Mouse (Mus musculus) heart, embryonic 12.5 days (tissue): ENCODE results near the gene Popdc2. TPM values are rescaled to one million over a fixed set of nuclear protein-coding genes. Genes with fewer than 3 reads are reported as not detected.
A peak's percentile ranks its signal among the peaks of the same experiment; 100 is the strongest.

Experiments used
- ATAC-seq: fragments of 200-750 bp; cut with Nextera tagmentation; 2 replicates; pipeline ENCODE4 v1.8.0; 2017; ENCODE audit warnings: moderate TSS enrichment, moderate library complexity; ENCODE audit not compliant: insufficient number of reproducible peaks, low FRiP score
- H3K27ac ChIP-seq: fragments of 300-500 bp; sonication (generic); 2 replicates; pipeline ENCODE4 v1.5.1; 2016; ENCODE audit warnings: mild to moderate bottlenecking, moderate library complexity; ENCODE audit not compliant: poor library complexity, severe bottlenecking
- H3K27me3 ChIP-seq: fragments of 300-500 bp; sonication (generic); replicated peaks from 2 replicates; pipeline ENCODE4 v1.6.1; 2016; ENCODE audit warnings: mild to moderate bottlenecking, moderate library complexity
- H3K36me3 ChIP-seq: fragments of 300-500 bp; sonication (generic); 2 replicates; pipeline ENCODE4 v1.6.1; 2016; ENCODE audit warnings: mild to moderate bottlenecking, moderate library complexity
- H3K4me1 ChIP-seq: fragments of 300-500 bp; sonication (generic); replicated peaks from 2 replicates; pipeline ENCODE4 v1.6.1; 2016; ENCODE audit warnings: mild to moderate bottlenecking
- H3K4me2 ChIP-seq: fragments of 300-500 bp; sonication (generic); 2 replicates; pipeline ENCODE4 v1.6.1; 2016; ENCODE audit warnings: mild to moderate bottlenecking, moderate library complexity
- H3K4me3 ChIP-seq: fragments of 300-500 bp; sonication (generic); 2 replicates; pipeline ENCODE4 v1.5.1; 2016; ENCODE audit warnings: mild to moderate bottlenecking
- H3K9ac ChIP-seq: fragments of 300-500 bp; sonication (generic); 2 replicates; pipeline ENCODE4 v1.6.1; 2016; ENCODE audit warnings: mild to moderate bottlenecking, moderate library complexity
- H3K9me3 ChIP-seq: fragments of 300-500 bp; sonication (generic); replicated peaks from 2 replicates; pipeline ENCODE4 v1.6.1; 2016; ENCODE audit warnings: mild to moderate bottlenecking, moderate library complexity
- whole genome bisulfite sequencing: fragments of 180-500 bp; shearing (Covaris S2); methylation state at CpG from one replicate; pipeline ENCODE4 v1.1.7; 2016; 5-methylcytosine and 5-hydroxymethylcytosine counted together
- polyA plus RNA-seq: library from polyadenylated mRNA; unstranded; fragments of >200 nt; fragmentation: Nextera tagmentation; extraction: Ambion mirVana; gene quantifications from 2 replicates; pipeline ENCODE4 v1.2.1, GENCODE M21; 2016

The Popdc2 gene
- polyA plus RNA-seq, 1 experiment from 2014 or later, result 308 TPM

GRCm38 (mm10) chr16:38376163-38376840 is 14.3 kb downstream of the Popdc2 start:
- 0 out of 2 replicates have a peak overlapping the region, but pooled peaks have one; percentile 30 for H3K27ac ChIP-seq
- no peak overlapping the region; the same call in none of the 2 replicates for H3K4me3 ChIP-seq
- H3K36me3 ChIP-seq, result peaks cover 73% of the 10 kb centered on the region
- no peaks in the 10 kb centered on the region for H3K27me3 ChIP-seq
- no peaks in the 10 kb centered on the region for H3K9me3 ChIP-seq
- 49% methylated on average over 17 of the region's 17 CpGs for WGBS
- peak overlapping the region; percentile 61; the same call in 1 of the 2 replicates for H3K9ac ChIP-seq
- peaks cover 53% of the 10 kb centered on the region for H3K4me1 ChIP-seq
- peak; percentile 43; the same call in 1 of the 2 replicates for ATAC-seq
- peak overlapping the region; percentile 48 for H3K4me2 ChIP-seq

DNA sequence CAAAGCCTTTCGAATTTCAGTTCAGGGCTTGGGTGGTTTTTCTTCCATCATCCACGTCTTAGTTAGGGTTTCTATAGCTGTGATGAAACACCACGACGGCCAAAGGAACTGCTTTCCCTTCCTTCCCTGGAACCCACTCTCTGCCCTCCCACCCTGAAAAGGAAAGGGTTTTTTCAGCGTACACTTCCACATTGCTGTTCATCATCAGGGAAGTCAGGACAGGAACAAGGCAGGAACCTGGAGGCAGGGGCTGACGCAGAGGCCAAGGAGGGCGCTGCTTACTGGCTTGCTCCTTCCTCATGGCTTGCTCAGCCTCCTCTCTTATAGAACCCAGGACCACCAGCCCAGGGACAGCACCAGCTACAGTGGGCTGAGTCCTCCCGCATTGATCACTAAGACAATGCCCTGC is 14.8 kb downstream of the Popdc2 start:
- Histone ChIP-seq H3K4me3 (no peak overlapping the region; the same call in 1 of the 2 replicates), H3K27ac (0 out of 2 replicates have a peak overlapping the region, but pooled peaks have one; percentile 30), H3K27me3 (no peaks in the 10 kb centered on the region), H3K36me3 (peaks cover 69% of the 10 kb centered on the region), H3K9me3 (no peaks in the 10 kb centered on the region), H3K9ac (0 out of 2 replicates have a peak overlapping the region, but pooled peaks have one; percentile 61), H3K4me1 (peaks cover 47% of the 10 kb centered on the region), H3K4me2 (peak overlapping the region; percentile 48)
- WGBS, result 58% methylated on average over 8 of the region's 8 CpGs
- ATAC-seq, result no peak; the same call in 1 of the 2 replicates

GRCm38 (mm10) chr16:38377546-38377945 is 15.5 kb downstream of the Popdc2 start:
- Histone ChIP-seq H3K4me2 (no peak overlapping the region), H3K9ac (no peak overlapping the region), H3K27ac (no peak overlapping the region), H3K4me1 (peaks cover 42% of the 10 kb centered on the region), H3K4me3 (no peak overlapping the region), H3K27me3 (no peaks in the 10 kb centered on the region), H3K9me3 (no peaks in the 10 kb centered on the region), H3K36me3 (peaks cover 63% of the 10 kb centered on the region)
- WGBS, result 72% methylated on average over 6 of the region's 6 CpGs
- ATAC-seq, result no peak

- H3K4me2 ChIP-seq, result no peak overlapping the region
- peaks cover 54% of the 10 kb centered on the region for H3K36me3 ChIP-seq
- H3K27me3 ChIP-seq, result no peaks in the 10 kb centered on the region
- no peak overlapping the region for H3K4me3 ChIP-seq
- 74% methylated on average over 6 of the region's 6 CpGs for WGBS
- H3K9ac ChIP-seq, result no peak overlapping the region
- H3K27ac ChIP-seq, result no peak overlapping the region
- no peaks in the 10 kb centered on the region for H3K9me3 ChIP-seq
- no peak for ATAC-seq
- peaks cover 33% of the 10 kb centered on the region for H3K4me1 ChIP-seq
Observed at GRCm38 (mm10) chr16:38378591-38378990, 16.6 kb downstream of the Popdc2 start.

DNA sequence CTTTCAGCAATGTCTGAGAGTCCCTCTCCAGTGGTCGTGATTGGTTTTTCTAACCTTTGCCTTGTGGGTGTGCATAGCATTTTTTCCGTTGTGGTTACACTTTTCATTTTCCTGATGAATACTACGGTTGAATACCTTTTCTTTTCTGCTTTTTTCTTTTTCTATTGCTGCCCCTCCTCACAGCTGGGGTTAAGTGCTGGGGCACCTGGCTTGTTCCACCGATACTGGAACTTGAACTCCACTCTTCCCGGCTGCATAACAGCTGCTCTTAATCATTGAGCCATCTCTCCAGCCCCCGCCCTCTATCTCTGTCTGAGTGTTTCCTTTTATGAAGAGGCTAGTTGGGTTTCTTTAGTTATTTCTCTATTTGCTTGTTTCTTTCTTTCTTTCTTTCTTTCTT is 17.1 kb downstream of the Popdc2 start:
- Histone ChIP-seq H3K9ac (no peak overlapping the region), H3K9me3 (no peaks in the 10 kb centered on the region), H3K27me3 (no peaks in the 10 kb centered on the region), H3K4me1 (peaks cover 28% of the 10 kb centered on the region), H3K4me3 (no peak overlapping the region), H3K4me2 (no peak overlapping the region), H3K36me3 (peaks cover 49% of the 10 kb centered on the region), H3K27ac (no peak overlapping the region)
- WGBS, result 50% methylated on average over 6 of the region's 6 CpGs
- ATAC-seq, result no peak

- Histone ChIP-seq H3K27me3 (no peaks in the 10 kb centered on the region), H3K36me3 (peaks cover 45% of the 10 kb centered on the region), H3K4me1 (peaks cover 24% of the 10 kb centered on the region), H3K4me3 (no peak overlapping the region), H3K9me3 (no peaks in the 10 kb centered on the region), H3K4me2 (no peak overlapping the region), H3K9ac (no peak overlapping the region), H3K27ac (no peak overlapping the region)
- 59% methylated on average over 3 of the region's 3 CpGs for WGBS
- ATAC-seq, result no peak
Observed at GRCm38 (mm10) chr16:38379493-38379892, 17.5 kb downstream of the Popdc2 start.

GRCm38 (mm10) chr16:38379926-38380325 is 17.9 kb downstream of the Popdc2 start:
- ATAC-seq, result no peak
- WGBS, result 87% methylated on average over 3 of the region's 3 CpGs

GRCm38 (mm10) chr16:38383683-38384082 is 21.7 kb downstream of the Popdc2 start:
- no peak for ATAC-seq
- H3K9me3 ChIP-seq, result no peaks in the 10 kb centered on the region
- H3K4me2 ChIP-seq, result no peak overlapping the region
- WGBS, result 81% methylated on average over 2 of the region's 2 CpGs
- no peak overlapping the region for H3K27ac ChIP-seq
- H3K9ac ChIP-seq, result no peak overlapping the region
- H3K36me3 ChIP-seq, result peaks cover 5% of the 10 kb centered on the region
- no peak overlapping the region for H3K4me3 ChIP-seq
- H3K4me1 ChIP-seq, result peaks cover 2% of the 10 kb centered on the region; the same call in 1 of the 2 replicates
- H3K27me3 ChIP-seq, result no peaks in the 10 kb centered on the region

More at GRCm38 (mm10) chr16:38379926-38380325, 17.9 kb downstream of the Popdc2 start:
- Histone ChIP-seq H3K27ac (no peak overlapping the region), H3K36me3 (peaks cover 40% of the 10 kb centered on the region), H3K4me1 (peaks cover 19% of the 10 kb centered on the region), H3K9ac (no peak overlapping the region), H3K9me3 (no peaks in the 10 kb centered on the region), H3K27me3 (no peaks in the 10 kb centered on the region), H3K4me2 (no peak overlapping the region), H3K4me3 (no peak overlapping the region)

GRCm38 (mm10) chr16:38385184-38385634 is 23.2 kb downstream of the Popdc2 start:
- 0 out of 2 replicates have a peak, but pooled peaks have one; percentile 18 for ATAC-seq
- Histone ChIP-seq H3K36me3 (no peaks in the 10 kb centered on the region), H3K27me3 (no peaks in the 10 kb centered on the region), H3K9me3 (no peaks in the 10 kb centered on the region), H3K4me2 (no peak overlapping the region), H3K9ac (no peak overlapping the region), H3K27ac (no peak overlapping the region), H3K4me3 (no peak overlapping the region), H3K4me1 (no peaks in the 10 kb centered on the region; the same call in 1 of the 2 replicates)
- 85% methylated on average over 6 of the region's 6 CpGs for WGBS

DNA sequence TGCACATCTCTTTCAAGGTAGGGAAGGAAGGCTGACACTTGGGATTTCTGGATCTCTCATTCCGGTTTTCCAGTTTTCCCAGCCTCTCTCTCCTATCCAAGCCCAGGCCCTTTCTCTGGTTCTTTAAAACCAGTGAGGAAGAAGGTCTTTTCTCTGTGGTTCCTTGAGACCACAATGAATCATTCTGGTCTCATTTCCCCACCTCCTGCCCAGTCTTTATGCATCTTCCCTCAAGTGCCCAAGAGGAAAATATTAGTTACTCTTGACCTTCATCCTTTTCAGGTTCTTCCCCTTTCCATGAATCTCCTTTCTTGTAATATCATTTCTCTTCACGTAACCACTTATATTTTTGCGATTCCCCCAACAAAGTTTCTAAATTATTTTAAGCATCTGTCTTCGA is 23.7 kb downstream of the Popdc2 start:
- 93% methylated on average over 4 of the region's 4 CpGs for WGBS
- H3K27me3 ChIP-seq, result no peaks in the 10 kb centered on the region
- H3K4me2 ChIP-seq, result no peak overlapping the region
- ATAC-seq, result no peak
- H3K9me3 ChIP-seq, result no peaks in the 10 kb centered on the region
- no peaks in the 10 kb centered on the region; the same call in 1 of the 2 replicates for H3K4me1 ChIP-seq
- no peak overlapping the region for H3K27ac ChIP-seq
- H3K9ac ChIP-seq, result no peak overlapping the region
- H3K4me3 ChIP-seq, result no peak overlapping the region
- no peaks in the 10 kb centered on the region for H3K36me3 ChIP-seq

DNA sequence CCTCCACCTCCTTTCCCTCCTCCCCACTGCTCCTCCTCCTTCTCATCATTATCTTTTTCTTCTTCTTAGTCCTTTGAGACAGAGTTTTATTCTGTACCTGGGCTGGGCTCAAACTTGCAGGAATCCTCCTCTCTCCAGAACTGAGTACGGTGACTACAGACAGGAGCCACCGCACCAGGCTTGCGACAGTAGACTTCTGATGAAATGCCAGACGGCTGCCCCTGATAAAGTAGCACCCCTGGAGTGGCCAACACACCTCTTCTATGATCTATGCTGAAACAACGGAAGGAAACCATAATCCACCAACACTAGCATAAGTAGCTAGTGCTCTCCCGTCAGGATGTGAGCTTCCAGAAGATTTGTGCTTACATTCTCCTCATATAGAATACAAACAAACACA is 25.4 kb downstream of the Popdc2 start:
- WGBS, result 71% methylated on average over 6 of the region's 6 CpGs
- Histone ChIP-seq H3K27ac (no peak overlapping the region), H3K4me3 (no peak overlapping the region)

More for the DNA sequence above, 25.4 kb downstream of the Popdc2 start:
- Histone ChIP-seq H3K9ac (no peak overlapping the region), H3K27me3 (no peaks in the 10 kb centered on the region), H3K9me3 (no peaks in the 10 kb centered on the region), H3K4me2 (no peak overlapping the region), H3K36me3 (no peaks in the 10 kb centered on the region), H3K4me1 (peaks cover 6% of the 10 kb centered on the region)
- no peak for ATAC-seq
